Mouse (Mus musculus) brain, embryonic 18.5 days (tissue): ENCODE data around the gene Il10rb.

ENCODE experiments used
- DNase-seq: peaks from one replicate; pipeline ENCODE4 v3.0.0-alpha.2; 2012; ENCODE audit warnings: low read depth, low spot score

Gene Il10rb

GRCm38 (mm10) chr16:91382261-91382790 lies 23.6 kb upstream of the Il10rb start:
- DNase-seq: no peak

- no peak for DNase-seq
Measured at GRCm38 (mm10) chr16:91384221-91384620, 21.7 kb upstream of the Il10rb start.

- no peak for DNase-seq
Measured at GRCm38 (mm10) chr16:91385621-91386020, 20.3 kb upstream of the Il10rb start.

- no peak for DNase-seq
Measured at GRCm38 (mm10) chr16:91386419-91387120, 19.4 kb upstream of the Il10rb start.

GRCm38 (mm10) chr16:91387121-91387486 lies 18.9 kb upstream of the Il10rb start:
- no peak for DNase-seq

- no peak for DNase-seq
Measured at GRCm38 (mm10) chr16:91390100-91390499, 15.9 kb upstream of the Il10rb start.

GRCm38 (mm10) chr16:91391421-91391820 lies 14.5 kb upstream of the Il10rb start, which contains the start of gene Gm21970:
Gene Gm21970 (plus strand): TSS chr16:91391721.
- DNase-seq: no peak

GRCm38 (mm10) chr16:91394826-91395410 lies 11.0 kb upstream of the Il10rb start:
- no peak for DNase-seq

- no peak for DNase-seq
Measured at GRCm38 (mm10) chr16:91395633-91396392, 10.2 kb upstream of the Il10rb start.

- no peak for DNase-seq
Measured at GRCm38 (mm10) chr16:91396844-91397537, 9.0 kb upstream of the Il10rb start.

- DNase-seq: no peak
Measured at GRCm38 (mm10) chr16:91398030-91398429, 7.9 kb upstream of the Il10rb start.

GRCm38 (mm10) chr16:91398944-91399343 lies 7.0 kb upstream of the Il10rb start:
- no peak for DNase-seq

- DNase-seq: no peak
Measured at GRCm38 (mm10) chr16:91401569-91402165, 4.3 kb upstream of the Il10rb start.

- DNase-seq: no peak
Measured at GRCm38 (mm10) chr16:91403784-91404183, 2.2 kb upstream of the Il10rb start.

- no peak for DNase-seq
Measured at GRCm38 (mm10) chr16:91404187-91404586, 1.8 kb upstream of the Il10rb start.

GRCm38 (mm10) chr16:91404828-91405577 lies 961 bp upstream of the Il10rb start:
- no peak for DNase-seq

GRCm38 (mm10) chr16:91406585-91407220 lies 739 bp downstream of the Il10rb start:
- DNase-seq: no peak

GRCm38 (mm10) chr16:91413102-91413844 lies 7.3 kb downstream of the Il10rb start:
- DNase-seq: no peak

GRCm38 (mm10) chr16:91415391-91416189 lies 9.6 kb downstream of the Il10rb start:
- no peak for DNase-seq
